Mouse (Mus musculus): Measurements from ENCODE around the gene Ddr1.

- TF ChIP-seq TCF12 (IDR thresholded peaks at IDR 0.05; ENCODE audit: insufficient read depth, poor library complexity, severe bottlenecking) (no peak), POLR2A (IDR thresholded peaks at IDR 0.05; ENCODE audit: insufficient read length, low read depth) (no peak), CEBPB (IDR thresholded peaks at IDR 0.05; ENCODE audit: insufficient read depth, poor library complexity, severe bottlenecking) (no peak), MAX (IDR thresholded peaks at IDR 0.05; ENCODE audit: low read depth) (no peak), POLR2AphosphoS2 (IDR thresholded peaks at IDR 0.05; ENCODE audit: insufficient read length, low read depth) (no peak), USF1 (IDR thresholded peaks at IDR 0.05; ENCODE audit: low read depth) (no peak), TCF3 (IDR thresholded peaks at IDR 0.05; ENCODE audit: insufficient read length, low read depth) (no peak)
These were observed 610 bp downstream of the Ddr1 start for GRCm38 (mm10) chr17:35703751-35704271.
